Mouse (Mus musculus): ENCODE data around the gene Rsbn1. TPM values are rescaled to one million over a fixed set of nuclear protein-coding genes. Genes with fewer than 3 reads are reported as not detected.

Gene Rsbn1
- 10 to 100 TPM; 19.0 to 19.5 TPM for total RNA-seq (2021)

GRCm38 (mm10) chr3:103914010-103914669 lies at the start of gene Rsbn1:
Gene Rsbn1, plus strand, starts transcription at chr3:103914120.
- intact Hi-C loops (cut with DNase I): loop anchor here (2.0 kb wide), 1 partner anchor 55 kb away; the partner anchor contains the start of gene Phtf1
- DNase-seq (ENCODE audit: extremely low spot score in 1 of 2, low spot score in 2 of 2): peak; percentile 98 to 99

GRCm38 (mm10) chr3:103864200-103864599 lies 49.7 kb upstream of the Rsbn1 start:
- no peak for DNase-seq (ENCODE audit: extremely low spot score in 1 of 2, low spot score in 2 of 2)
- intact Hi-C loops (cut with DNase I): no loop called here

GRCm38 (mm10) chr3:103867424-103867971 lies 46.4 kb upstream of the Rsbn1 start:
- no peak for DNase-seq (ENCODE audit: extremely low spot score in 1 of 2, low spot score in 2 of 2)
- intact Hi-C loops (cut with DNase I): no loop called here

GRCm38 (mm10) chr3:103868008-103868407 lies 45.9 kb upstream of the Rsbn1 start:
- DNase-seq (ENCODE audit: extremely low spot score in 1 of 2, low spot score in 2 of 2): no peak
- intact Hi-C loops (cut with DNase I): no loop called here

- intact Hi-C loops (cut with DNase I): no loop called here
- no peak for DNase-seq (ENCODE audit: extremely low spot score in 1 of 2, low spot score in 2 of 2)
Observed at GRCm38 (mm10) chr3:103872663-103873098, 41.2 kb upstream of the Rsbn1 start.

- intact Hi-C loops (cut with DNase I): no loop called here
- no peak for DNase-seq (ENCODE audit: extremely low spot score in 1 of 2, low spot score in 2 of 2)
Observed at GRCm38 (mm10) chr3:103874329-103874728, 39.6 kb upstream of the Rsbn1 start.

- intact Hi-C loops (cut with DNase I): loop anchor here (10.0 kb wide), 1 partner anchor 61 kb away; no protein-coding TSS in a partner anchor
- no peak for DNase-seq (ENCODE audit: extremely low spot score in 1 of 2, low spot score in 2 of 2)
Observed at GRCm38 (mm10) chr3:103885946-103886345, 28.0 kb upstream of the Rsbn1 start.

GRCm38 (mm10) chr3:103887581-103887980 lies 26.3 kb upstream of the Rsbn1 start:
- intact Hi-C loops (cut with DNase I): loop anchor here (10.0 kb wide), 1 partner anchor 63 kb away; no protein-coding TSS in a partner anchor

GRCm38 (mm10) chr3:103893374-103893773 lies 20.5 kb upstream of the Rsbn1 start:
- no peak for DNase-seq (ENCODE audit: extremely low spot score in 1 of 2, low spot score in 2 of 2)
- intact Hi-C loops (cut with DNase I): no loop called here

More at GRCm38 (mm10) chr3:103887581-103887980, 26.3 kb upstream of the Rsbn1 start:
- DNase-seq (ENCODE audit: extremely low spot score in 1 of 2, low spot score in 2 of 2): peak; percentile 24 to 38

- peak in 1 of 2 experiments; percentile 31 for DNase-seq (ENCODE audit: extremely low spot score in 1 of 2, low spot score in 2 of 2)
- intact Hi-C loops (cut with DNase I): no loop called here
Observed at GRCm38 (mm10) chr3:103904705-103905104, 9.2 kb upstream of the Rsbn1 start.

GRCm38 (mm10) chr3:103907335-103908030 lies 6.4 kb upstream of the Rsbn1 start:
- no peak for DNase-seq (ENCODE audit: extremely low spot score in 1 of 2, low spot score in 2 of 2)
- intact Hi-C loops (cut with DNase I): no loop called here

- intact Hi-C loops (cut with DNase I): no loop called here
- no peak for DNase-seq (ENCODE audit: extremely low spot score in 1 of 2, low spot score in 2 of 2)
Observed at GRCm38 (mm10) chr3:103908781-103909180, 5.1 kb upstream of the Rsbn1 start.

- intact Hi-C loops (cut with DNase I): no loop called here
- no peak for DNase-seq (ENCODE audit: extremely low spot score in 1 of 2, low spot score in 2 of 2)
Observed at GRCm38 (mm10) chr3:103913451-103913961, 414 bp upstream of the Rsbn1 start.

GRCm38 (mm10) chr3:103914732-103915508 lies 1.0 kb downstream of the Rsbn1 start:
- intact Hi-C loops (cut with DNase I): loop anchor here (2.0 kb wide), 1 partner anchor 54 kb away; the partner anchor contains the start of gene Phtf1

GRCm38 (mm10) chr3:103915509-103915896 lies 1.6 kb downstream of the Rsbn1 start:
- intact Hi-C loops (cut with DNase I): loop anchor here (2.0 kb wide), 1 partner anchor 53 kb away; the partner anchor contains the start of gene Phtf1

More at GRCm38 (mm10) chr3:103914732-103915508, 1.0 kb downstream of the Rsbn1 start:
- peak in 1 of 2 experiments; percentile 39 for DNase-seq (ENCODE audit: extremely low spot score in 1 of 2, low spot score in 2 of 2)

GRCm38 (mm10) chr3:103916205-103916838 lies 2.4 kb downstream of the Rsbn1 start:
- no peak for DNase-seq (ENCODE audit: extremely low spot score in 1 of 2, low spot score in 2 of 2)
- intact Hi-C loops (cut with DNase I): no loop called here

More at GRCm38 (mm10) chr3:103915509-103915896, 1.6 kb downstream of the Rsbn1 start:
- DNase-seq (ENCODE audit: extremely low spot score in 1 of 2, low spot score in 2 of 2): no peak

- no peak for DNase-seq (ENCODE audit: extremely low spot score in 1 of 2, low spot score in 2 of 2)
- intact Hi-C loops (cut with DNase I): no loop called here
Observed at GRCm38 (mm10) chr3:103916839-103917237, 2.9 kb downstream of the Rsbn1 start.

GRCm38 (mm10) chr3:103920094-103920493 lies 6.2 kb downstream of the Rsbn1 start:
- DNase-seq (ENCODE audit: extremely low spot score in 1 of 2, low spot score in 2 of 2): no peak
- intact Hi-C loops (cut with DNase I): no loop called here

Measured in left cerebral cortex, postnatal 10 days (tissue).